Mouse (Mus musculus): ENCODE measurements around the gene 1600014C10Rik.

DNA sequence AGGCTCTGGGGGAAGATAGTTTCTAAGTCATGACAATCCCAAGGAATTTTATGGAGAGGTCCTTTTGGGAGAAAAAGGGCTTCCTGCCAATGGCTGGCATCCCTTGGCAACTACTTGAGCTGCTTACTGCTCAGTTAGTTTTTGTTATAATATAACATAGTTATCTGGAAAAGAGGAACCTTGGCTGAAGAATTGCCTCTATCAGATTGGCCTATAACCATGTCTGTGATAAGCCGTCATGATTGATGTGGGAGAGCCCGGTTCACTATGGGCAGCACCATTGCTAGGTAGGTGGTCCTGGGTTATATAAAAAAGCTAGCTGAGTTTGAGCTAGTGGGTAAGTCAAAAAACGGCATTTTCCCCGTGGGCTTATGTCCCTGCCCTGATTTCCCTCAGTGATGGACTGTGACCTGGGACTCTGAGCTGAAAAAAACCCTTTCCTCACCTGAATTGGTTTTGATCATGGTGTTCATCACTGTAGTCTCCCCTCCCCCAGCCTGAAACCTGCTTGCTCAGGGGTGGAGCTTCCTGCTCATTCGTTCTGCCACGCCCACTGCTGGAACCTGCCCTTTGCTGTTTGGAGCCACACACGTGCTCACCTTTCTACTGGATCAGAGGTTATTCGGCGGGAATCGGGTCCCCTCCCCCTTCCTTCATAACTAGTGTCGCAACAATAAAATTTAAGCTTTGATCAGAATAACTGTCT, 53.5 kb downstream of the 1600014C10Rik start:
- TF ChIP-seq POLR2A (IDR thresholded peaks at IDR 0.05; ENCODE audit: insufficient read depth, low read length), result no peak
- TF ChIP-seq EP300 (IDR thresholded peaks at IDR 0.05; ENCODE audit: insufficient read depth, low read depth, low read length), result no peak
- TF ChIP-seq CTCF (IDR thresholded peaks at IDR 0.05; ENCODE audit: low read depth, low read length), result no peak
